Mouse (Mus musculus): ENCODE data around the gene Ncstn. TPM values are rescaled to one million over a fixed set of nuclear protein-coding genes. Genes with fewer than 3 reads are reported as not detected.

The Ncstn gene
- total and polyA plus RNA-seq, 2 experiments from 2014 or later: 73.1 to 93.9 TPM

- Histone ChIP-seq H3K9me3 (ENCODE audit: low read length) (no peaks in the 10 kb centered on the region), H3K27me3 (ENCODE audit: insufficient read depth, low read length) (no peaks in the 10 kb centered on the region), H3K4me3 (ENCODE audit: low read depth, low read length) (no peak overlapping the region), H3K36me3 (ENCODE audit: insufficient read depth) (peaks cover 9% of the 10 kb centered on the region), H3K4me1 (ENCODE audit: insufficient read depth) (peaks cover 41% of the 10 kb centered on the region), H3K4me2 (ENCODE audit: low read depth) (0 out of 2 replicates have a peak overlapping the region, but pooled peaks have one; percentile 5), H3K9ac (0 out of 2 replicates have a peak overlapping the region, but pooled peaks have one; percentile 14), H3K27ac (ENCODE audit: low read depth, low read length) (peak overlapping the region; percentile 64)
- 7% methylated on average over 6 of the region's 6 CpGs for WGBS
- peak; percentile 70 for ATAC-seq
- DNase-seq: peak; percentile 60
- TF ChIP-seq CTCF (IDR thresholded peaks at IDR 0.05; ENCODE audit: low read depth): no peak
These were observed 65.7 kb downstream of the Ncstn start for GRCm38 (mm10) chr1:172016660-172017516.

GRCm38 (mm10) chr1:172016031-172016430 is 66.6 kb downstream of the Ncstn start:
- Histone ChIP-seq H3K27me3 (ENCODE audit: insufficient read depth, low read length) (no peaks in the 10 kb centered on the region), H3K4me3 (ENCODE audit: low read depth, low read length) (no peak overlapping the region), H3K36me3 (ENCODE audit: insufficient read depth) (peaks cover 18% of the 10 kb centered on the region), H3K4me2 (ENCODE audit: low read depth) (no peak overlapping the region), H3K9me3 (ENCODE audit: low read length) (no peaks in the 10 kb centered on the region), H3K9ac (no peak overlapping the region), H3K4me1 (ENCODE audit: insufficient read depth) (peaks cover 39% of the 10 kb centered on the region), H3K27ac (ENCODE audit: low read depth, low read length) (peak overlapping the region; percentile 64)
- WGBS: 17% methylated on average over 8 of the region's 8 CpGs
- ATAC-seq: no peak
- no peak for TF ChIP-seq CTCF (IDR thresholded peaks at IDR 0.05; ENCODE audit: low read depth)
- DNase-seq: no peak

Other genes with a start within 250 kb of the Ncstn start
- gene Cd84, start 243.1 kb downstream of the Ncstn start, total RNA-seq (2014; rRNA removed): 2.6 and 3.4 TPM in 2 replicates
- 1.8 and 2.3 TPM in 2 replicates for gene Cd84, start 243.1 kb downstream of the Ncstn start, polyA plus RNA-seq (2015; fragmentation: Nextera tagmentation; extraction: Ambion mirVana)
- gene Gm10521, start 187.1 kb downstream of the Ncstn start, total RNA-seq (2014; rRNA removed): 0.08 TPM in 1 of 2 replicates, not detected in the other
- not detected in 2 replicates for gene Gm10521, start 187.1 kb downstream of the Ncstn start, polyA plus RNA-seq (2015; fragmentation: Nextera tagmentation; extraction: Ambion mirVana)
- gene Slamf6, start 165.3 kb downstream of the Ncstn start, total RNA-seq (2014; rRNA removed): not detected in 2 replicates
- 0.14 and 0.34 TPM in 2 replicates for gene Slamf6, start 165.3 kb downstream of the Ncstn start, polyA plus RNA-seq (2015; fragmentation: Nextera tagmentation; extraction: Ambion mirVana)
- gene Vangl2, start 54.4 kb downstream of the Ncstn start, total RNA-seq (2014; rRNA removed): 47.2 and 63.4 TPM in 2 replicates
- gene Vangl2, start 54.4 kb downstream of the Ncstn start, polyA plus RNA-seq (2015; fragmentation: Nextera tagmentation; extraction: Ambion mirVana): 35.3 and 37.3 TPM in 2 replicates
- 0.95 and 1.0 TPM in 2 replicates for gene Nhlh1, start 25.2 kb downstream of the Ncstn start, total RNA-seq (2014; rRNA removed)
- gene Nhlh1, start 25.2 kb downstream of the Ncstn start, polyA plus RNA-seq (2015; fragmentation: Nextera tagmentation; extraction: Ambion mirVana): 0.20 and 0.47 TPM in 2 replicates
- 199 and 241 TPM in 2 replicates for gene Copa, start 266 bp downstream of the Ncstn start, total RNA-seq (2014; rRNA removed)
- gene Copa, start 266 bp downstream of the Ncstn start, polyA plus RNA-seq (2015; fragmentation: Nextera tagmentation; extraction: Ambion mirVana): 127 and 151 TPM in 2 replicates
- 150 and 161 TPM in 2 replicates for gene Pex19, start 44.0 kb upstream of the Ncstn start, total RNA-seq (2014; rRNA removed)
- 130 and 136 TPM in 2 replicates for gene Pex19, start 44.0 kb upstream of the Ncstn start, polyA plus RNA-seq (2015; fragmentation: Nextera tagmentation; extraction: Ambion mirVana)
- gene Dcaf8, start 65.3 kb upstream of the Ncstn start, total RNA-seq (2014; rRNA removed): 66.8 and 76.8 TPM in 2 replicates
- gene Dcaf8, start 65.3 kb upstream of the Ncstn start, polyA plus RNA-seq (2015; fragmentation: Nextera tagmentation; extraction: Ambion mirVana): 49.4 and 62.7 TPM in 2 replicates
- gene Pea15a, start 124.0 kb upstream of the Ncstn start, total RNA-seq (2014; rRNA removed): 265 and 281 TPM in 2 replicates
- gene Pea15a, start 124.0 kb upstream of the Ncstn start, polyA plus RNA-seq (2015; fragmentation: Nextera tagmentation; extraction: Ambion mirVana): 412 and 475 TPM in 2 replicates
- gene Casq1, start 137.1 kb upstream of the Ncstn start, total RNA-seq (2014; rRNA removed): 0.76 and 2.2 TPM in 2 replicates
- 3.3 and 3.5 TPM in 2 replicates for gene Casq1, start 137.1 kb upstream of the Ncstn start, polyA plus RNA-seq (2015; fragmentation: Nextera tagmentation; extraction: Ambion mirVana)
- not detected in 2 replicates for gene Atp1a4, start 175.6 kb upstream of the Ncstn start, total RNA-seq (2014; rRNA removed)
- gene Atp1a4, start 175.6 kb upstream of the Ncstn start, polyA plus RNA-seq (2015; fragmentation: Nextera tagmentation; extraction: Ambion mirVana): not detected in 2 replicates
- gene Igsf8, start 178.8 kb upstream of the Ncstn start, total RNA-seq (2014; rRNA removed): 117 and 136 TPM in 2 replicates
- gene Igsf8, start 178.8 kb upstream of the Ncstn start, polyA plus RNA-seq (2015; fragmentation: Nextera tagmentation; extraction: Ambion mirVana): 110 and 113 TPM in 2 replicates
- gene Atp1a2, start 215.3 kb upstream of the Ncstn start, total RNA-seq (2014; rRNA removed): 213 and 294 TPM in 2 replicates
- gene Atp1a2, start 215.3 kb upstream of the Ncstn start, polyA plus RNA-seq (2015; fragmentation: Nextera tagmentation; extraction: Ambion mirVana): 54.4 and 75.2 TPM in 2 replicates
- 7.5 and 8.6 TPM in 2 replicates for gene Kcnj9, start 246.5 kb upstream of the Ncstn start, total RNA-seq (2014; rRNA removed)
- 2.9 and 4.8 TPM in 2 replicates for gene Kcnj9, start 246.5 kb upstream of the Ncstn start, polyA plus RNA-seq (2015; fragmentation: Nextera tagmentation; extraction: Ambion mirVana)

Measured in forebrain, postnatal 0 days (tissue).